Mouse (Mus musculus) kidney, adult 18-20 months (tissue): ENCODE results near the gene Olfr97.
"Not testable (repeated sequence)": the region's sequence is repeated elsewhere in the genome, so short reads cannot be mapped to it uniquely, and the experiment has no call there.

Experiments
- DNase-seq: peaks from one replicate; pipeline ENCODE4 v3.0.0; 2021

Gene Olfr97

DNA sequence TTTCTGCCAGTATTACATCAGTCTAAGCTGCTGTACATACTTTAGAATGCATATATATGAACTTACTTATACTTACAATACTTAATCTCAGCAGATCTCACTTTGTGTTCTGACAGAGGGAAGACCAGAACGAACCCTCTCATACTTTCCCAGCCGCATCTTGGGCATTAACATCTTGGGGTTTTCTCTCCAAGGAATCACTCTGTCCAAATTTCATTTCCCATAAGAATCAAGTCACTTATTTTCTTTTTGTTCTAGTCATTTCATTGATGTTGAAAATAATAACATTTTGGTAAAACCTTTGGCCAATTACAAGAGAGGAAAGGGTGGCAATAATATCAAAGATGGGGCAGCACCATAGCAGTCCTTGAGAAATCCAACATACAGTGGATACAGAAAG, at the start of gene Olfr97:
Gene Olfr97 (minus strand): TSS at position 101 of the 400 bp plus-strand sequence.
- DNase-seq = not testable (repeated sequence)

DNA sequence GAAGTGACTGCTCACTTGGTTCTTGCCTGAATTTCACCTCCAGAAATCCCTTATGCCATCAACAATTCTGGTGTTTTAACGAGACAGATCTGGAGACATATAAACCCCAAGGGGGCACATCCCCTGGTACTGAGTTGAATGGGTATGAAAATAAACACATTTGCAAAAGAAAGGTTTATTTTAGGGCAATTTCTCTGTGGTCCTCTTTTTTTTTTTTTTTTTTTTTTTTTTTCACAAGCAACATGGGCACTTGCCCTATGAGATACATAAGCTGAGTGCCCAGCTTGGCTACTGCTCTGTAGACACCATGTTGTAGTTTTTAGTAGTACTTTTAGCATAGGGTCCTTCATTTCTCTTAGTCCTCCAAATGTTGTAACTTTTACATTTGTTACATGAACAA, 46.2 kb upstream of the Olfr97 start, which contains the start of gene Olfr99:
Gene Olfr99 (minus strand): TSS at position 101 of the 400 bp plus-strand sequence.
- no peak for DNase-seq

DNA sequence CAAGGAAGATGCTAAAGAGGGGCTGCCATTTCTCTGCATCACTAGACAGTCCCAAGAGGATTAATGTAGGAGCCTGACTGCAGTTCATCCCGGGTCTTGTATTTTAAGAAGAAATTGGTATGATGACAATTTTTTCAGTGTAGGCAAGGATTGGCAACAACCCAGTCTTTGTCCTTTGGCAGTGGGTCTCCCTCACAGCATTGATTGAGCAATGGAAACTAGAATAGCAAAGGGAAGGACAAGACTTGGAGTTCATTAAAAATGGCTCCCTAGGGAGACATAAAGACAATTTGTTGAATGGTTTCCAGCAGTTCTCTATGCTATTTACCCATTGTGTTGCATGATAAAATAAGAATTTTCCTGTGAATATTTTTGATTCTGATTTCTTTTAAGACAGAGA, 43.2 kb upstream of the Olfr97 start:
- DNase-seq = no peak

DNA sequence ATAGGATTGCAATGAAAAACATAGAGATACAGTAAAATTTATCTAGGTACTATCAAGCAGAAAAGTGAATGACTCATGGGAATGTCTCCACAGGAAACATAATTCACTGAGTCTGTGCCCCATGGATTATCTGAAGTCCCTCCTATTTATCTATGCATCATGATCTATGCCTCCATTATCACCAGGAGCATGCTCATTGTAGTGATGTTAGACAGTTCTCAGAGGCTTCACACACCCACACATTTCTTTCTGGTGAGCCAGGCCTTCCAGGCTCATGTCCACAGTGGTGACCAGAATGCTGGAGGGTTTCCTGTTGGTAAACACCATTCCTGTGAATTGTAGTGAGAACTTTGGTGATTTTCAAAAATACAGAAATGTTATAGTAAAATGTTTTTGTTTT, 39.4 kb upstream of the Olfr97 start:
- no peak for DNase-seq

DNA sequence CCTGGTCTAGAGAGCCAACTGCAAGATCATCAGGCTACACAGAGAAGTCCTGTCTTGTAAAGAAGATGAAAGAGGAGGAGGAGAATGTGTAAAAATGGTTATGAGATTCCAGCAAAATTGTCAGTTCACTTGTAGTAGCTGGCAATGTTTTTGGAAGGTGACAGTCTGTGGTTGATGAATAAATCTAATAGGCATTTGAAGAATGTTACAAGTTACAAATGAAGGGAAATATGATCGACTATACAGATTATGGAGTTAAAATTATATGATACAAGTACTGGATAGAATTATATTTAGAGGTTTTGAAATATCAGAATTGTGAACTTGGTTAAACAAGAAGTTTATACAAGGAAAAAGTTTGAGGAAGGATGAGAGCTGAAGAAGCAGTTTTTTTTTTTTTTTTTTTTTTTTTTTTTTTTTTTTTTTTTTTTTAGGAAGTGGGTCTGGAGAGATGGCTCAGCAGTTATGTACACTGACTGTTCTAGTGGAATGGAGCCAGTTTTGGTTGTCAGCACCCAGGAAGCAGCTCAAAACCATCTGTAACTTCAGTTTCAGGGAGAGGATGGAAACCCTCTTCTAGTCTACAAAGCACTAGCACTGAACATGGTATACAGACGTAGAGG, 38.6 kb upstream of the Olfr97 start:
- DNase-seq = no peak

DNA sequence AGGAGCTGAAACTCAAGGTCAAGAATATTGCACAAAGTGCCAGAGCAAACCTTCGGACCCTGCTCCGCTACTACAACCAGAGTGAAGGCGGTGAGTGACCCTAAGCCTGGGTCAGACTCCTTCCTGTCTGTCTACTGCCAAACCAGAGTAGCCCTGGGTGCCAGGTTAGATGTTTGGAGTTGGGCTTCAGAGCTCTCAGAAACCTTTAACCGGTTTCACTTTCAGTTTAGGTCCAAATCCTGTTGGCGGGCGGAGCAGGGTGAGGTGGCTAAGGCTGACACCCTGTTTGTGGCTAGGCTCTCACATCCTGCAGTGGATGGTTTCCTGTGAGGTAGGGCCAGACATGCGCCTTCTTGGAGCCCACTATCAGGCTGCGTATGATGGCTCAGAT, 33.6 kb upstream of the Olfr97 start:
- peak; percentile 63 for DNase-seq

DNA sequence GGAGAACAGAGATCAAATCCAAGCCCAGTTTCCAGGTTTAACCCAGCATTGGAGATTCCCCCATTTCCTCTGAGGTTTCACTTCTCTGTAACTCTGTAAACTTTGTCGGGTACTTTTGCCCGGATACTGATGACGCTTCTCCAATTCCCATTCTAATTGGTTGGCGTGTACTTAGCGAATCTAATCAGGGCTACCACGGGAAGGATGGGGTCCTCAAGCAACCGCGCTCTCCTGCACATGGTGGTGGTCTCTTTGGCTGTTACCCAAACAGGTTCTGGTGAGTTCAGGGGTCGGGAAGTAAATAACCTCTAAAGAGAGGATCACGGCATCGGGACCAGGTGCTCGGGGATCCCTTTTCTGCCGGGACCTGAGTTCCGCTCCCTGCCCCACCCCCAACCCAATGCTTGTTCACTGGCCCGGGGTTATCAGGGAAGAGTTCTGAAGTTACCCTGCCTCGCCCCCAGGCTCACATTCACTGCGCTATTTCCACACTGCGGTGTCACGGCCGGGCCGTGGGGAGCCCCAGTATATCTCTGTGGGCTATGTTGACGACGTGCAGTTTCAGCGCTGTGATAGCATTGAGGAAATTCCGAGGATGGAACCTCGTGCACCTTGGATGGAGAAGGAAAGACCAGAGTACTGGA, 33.0 kb upstream of the Olfr97 start, which contains the start of gene H2-M3:
Gene H2-M3 (plus strand): TSS at position 163 of the 644 bp plus-strand sequence.
- peak; percentile 93 for DNase-seq

DNA sequence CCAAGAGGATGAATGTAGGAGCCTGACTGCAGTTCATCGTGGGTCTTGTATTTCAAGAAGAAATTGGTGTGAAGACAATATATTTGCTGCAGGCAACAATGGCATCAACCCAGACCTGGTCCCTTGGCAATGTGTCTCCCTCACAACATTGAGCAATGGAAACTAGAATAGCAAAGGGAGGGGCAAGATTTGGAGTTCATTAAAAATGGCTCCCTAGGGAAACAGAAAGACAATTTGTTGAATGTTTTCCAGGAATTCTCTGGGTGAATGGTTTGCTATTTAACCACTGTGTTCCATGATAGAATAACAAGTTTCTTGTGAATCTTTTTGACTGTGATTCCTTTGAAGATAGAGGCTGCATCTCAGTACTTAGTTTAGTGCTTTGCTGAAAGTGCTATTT, 26.5 kb upstream of the Olfr97 start, which contains the start of gene Olfr98:
Gene Olfr98 (minus strand): TSS at position 124 of the 400 bp plus-strand sequence.
- DNase-seq = no peak

DNA sequence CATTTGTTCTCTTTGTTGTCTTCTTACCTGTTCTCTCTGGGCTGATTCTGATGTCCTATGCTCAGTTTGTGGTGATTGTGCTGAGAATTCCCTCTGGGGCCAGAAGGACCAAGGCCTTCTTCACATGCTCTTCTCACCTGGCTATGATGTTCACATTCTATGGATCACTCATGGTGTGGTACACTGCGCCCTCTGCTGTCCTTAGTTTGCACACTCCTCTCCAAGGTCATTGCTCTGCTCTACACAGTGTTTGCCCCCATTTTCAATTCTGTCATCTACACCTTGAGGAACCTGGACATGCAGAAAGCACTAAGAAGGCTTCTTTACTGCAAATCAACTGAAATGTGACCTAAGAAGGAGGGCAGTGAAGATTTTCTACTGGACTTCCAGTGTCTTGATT, 13.4 kb upstream of the Olfr97 start:
- DNase-seq = peak; percentile 16

DNA sequence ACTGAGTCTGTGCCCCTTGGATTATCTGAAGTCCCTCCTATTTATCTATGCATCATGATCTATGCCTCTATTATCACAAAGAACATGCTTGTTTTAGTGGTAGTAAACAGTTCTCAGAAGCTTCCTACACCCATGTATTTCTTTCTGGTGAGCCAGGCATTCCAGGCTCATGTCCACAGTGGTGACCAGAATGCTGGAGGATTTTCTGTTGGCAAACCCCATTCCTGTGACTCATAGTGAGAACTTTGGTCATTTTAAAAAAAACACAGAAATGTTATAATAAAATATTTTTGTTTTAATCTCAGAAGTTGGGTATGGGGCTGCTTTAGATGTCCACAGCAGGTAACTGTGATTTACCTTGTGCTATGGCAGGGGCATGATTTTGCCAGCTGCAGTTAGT, 12.3 kb upstream of the Olfr97 start:
- DNase-seq = no peak

DNA sequence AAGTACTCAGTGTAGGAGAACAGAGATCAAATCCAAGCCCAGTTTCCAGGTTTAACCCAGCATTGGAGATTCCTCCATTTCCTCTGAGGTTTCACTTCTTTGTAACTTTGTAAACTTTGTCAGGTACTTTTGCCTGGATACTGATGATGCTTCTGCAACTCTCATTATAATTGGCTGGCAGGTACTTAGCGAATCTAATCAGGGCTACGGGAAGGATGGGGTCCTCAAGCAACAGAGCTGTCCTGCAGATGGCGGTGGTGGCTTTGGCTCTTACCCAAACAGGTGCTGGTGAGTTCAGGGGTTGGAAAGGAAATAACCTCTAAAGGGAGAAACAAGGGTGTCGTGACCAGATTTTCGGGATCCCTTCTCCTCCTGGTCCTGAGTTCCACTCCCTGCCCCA, 9.6 kb upstream of the Olfr97 start:
- DNase-seq = peak; percentile 9

DNA sequence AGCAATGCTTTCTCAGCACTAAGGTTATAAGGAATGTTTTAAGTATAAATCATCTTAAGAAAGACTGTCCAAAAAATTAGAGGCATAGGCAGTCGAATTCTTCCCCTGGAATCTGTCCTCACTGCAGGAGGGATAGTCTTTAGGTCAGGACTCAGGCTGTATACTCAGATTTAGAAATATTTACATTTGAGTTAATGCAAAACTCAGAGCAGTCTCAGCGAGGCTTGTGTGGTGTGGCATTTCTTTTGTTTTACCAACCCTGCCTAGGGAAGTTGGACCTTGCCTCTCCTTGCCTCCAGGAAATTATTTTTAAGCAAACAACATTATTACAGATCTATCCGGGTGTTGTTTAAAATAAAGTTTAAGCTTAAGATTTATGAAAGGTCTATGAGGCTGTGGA, 5.1 kb upstream of the Olfr97 start:
- no peak for DNase-seq

DNA sequence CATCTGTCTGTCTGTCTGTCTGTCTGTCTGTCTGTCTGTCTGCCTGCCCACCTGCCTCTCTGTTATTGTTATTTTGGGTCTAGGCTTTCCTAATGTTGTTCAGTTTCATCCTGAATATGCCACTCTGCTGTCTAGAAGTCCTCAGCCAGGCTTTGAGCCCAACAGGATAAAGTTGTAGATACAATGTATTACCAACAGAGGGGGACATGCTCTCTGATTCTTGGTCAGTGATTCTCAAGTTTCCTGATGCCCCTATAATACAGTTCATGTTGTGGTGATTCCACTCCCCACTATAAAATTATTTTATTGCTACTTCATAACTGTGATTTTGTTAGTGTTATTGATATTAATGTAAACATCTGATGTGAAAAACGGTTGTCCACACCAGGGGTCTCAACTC, 15.3 kb downstream of the Olfr97 start:
- DNase-seq = no peak

DNA sequence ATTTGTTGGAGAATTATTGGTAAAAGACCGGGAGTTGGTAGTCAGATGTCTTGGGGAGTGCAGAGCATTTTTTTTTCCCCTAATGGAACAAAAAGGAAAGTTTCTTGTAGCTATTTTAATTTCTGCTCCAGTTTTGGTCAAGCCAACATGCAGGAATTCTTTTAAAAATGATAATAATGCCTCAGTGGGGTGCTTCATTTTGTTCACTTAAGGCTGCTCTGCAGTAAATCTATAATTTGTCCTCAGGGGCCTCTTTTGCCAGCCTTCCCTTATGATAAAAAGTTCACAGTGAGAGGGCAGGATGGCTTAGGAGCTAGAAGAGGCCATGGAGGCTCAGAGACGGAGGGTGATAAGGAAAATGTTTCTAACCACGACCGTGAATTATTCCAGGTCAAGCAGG, 17.3 kb downstream of the Olfr97 start, which contains the start of gene Olfr96:
Gene Olfr96 (plus strand): TSS at position 301 of the 400 bp plus-strand sequence.
- DNase-seq = no peak

DNA sequence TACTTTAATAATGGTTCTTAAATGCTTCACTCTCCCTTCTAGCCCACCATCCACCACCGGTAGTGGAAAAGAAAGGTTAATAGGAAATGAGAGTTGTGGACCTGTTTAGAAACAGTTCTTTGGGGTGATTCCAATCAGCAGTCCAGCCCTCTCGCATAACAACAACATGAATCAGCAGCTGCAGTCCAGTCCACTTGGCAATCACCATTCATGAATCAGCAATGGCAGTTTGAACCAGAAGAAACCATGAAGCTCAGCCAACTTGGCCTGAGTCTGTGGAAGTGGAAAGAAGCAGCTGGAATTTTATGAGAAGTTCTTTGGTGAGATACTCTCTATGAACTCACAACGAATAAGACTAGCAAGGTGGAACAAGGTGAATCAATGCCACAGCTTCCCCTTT, 18.6 kb downstream of the Olfr97 start:
- DNase-seq = no peak

DNA sequence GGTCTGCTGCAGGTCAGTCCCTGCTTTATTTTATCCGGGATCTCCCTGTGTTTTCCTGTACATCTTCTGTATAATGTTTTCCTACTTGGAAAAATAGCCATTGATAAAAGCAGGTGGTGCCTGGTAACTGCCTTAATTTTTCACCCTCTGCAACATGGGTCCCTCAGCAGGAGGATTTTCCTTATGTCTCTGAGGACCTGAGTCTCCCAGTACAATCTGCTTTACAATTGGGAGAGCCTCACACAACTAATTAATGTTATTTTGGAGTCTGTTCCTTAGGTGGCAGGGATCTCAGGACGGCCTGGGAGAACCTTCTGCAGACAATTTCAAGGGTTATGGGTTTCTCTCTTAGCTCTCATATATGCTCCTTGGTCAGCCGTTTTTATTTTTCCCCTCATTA, 24.1 kb downstream of the Olfr97 start, which contains the start of gene Olfr95:
Gene Olfr95 (minus strand): TSS at position 101 of the 400 bp plus-strand sequence.
- DNase-seq = no peak

DNA sequence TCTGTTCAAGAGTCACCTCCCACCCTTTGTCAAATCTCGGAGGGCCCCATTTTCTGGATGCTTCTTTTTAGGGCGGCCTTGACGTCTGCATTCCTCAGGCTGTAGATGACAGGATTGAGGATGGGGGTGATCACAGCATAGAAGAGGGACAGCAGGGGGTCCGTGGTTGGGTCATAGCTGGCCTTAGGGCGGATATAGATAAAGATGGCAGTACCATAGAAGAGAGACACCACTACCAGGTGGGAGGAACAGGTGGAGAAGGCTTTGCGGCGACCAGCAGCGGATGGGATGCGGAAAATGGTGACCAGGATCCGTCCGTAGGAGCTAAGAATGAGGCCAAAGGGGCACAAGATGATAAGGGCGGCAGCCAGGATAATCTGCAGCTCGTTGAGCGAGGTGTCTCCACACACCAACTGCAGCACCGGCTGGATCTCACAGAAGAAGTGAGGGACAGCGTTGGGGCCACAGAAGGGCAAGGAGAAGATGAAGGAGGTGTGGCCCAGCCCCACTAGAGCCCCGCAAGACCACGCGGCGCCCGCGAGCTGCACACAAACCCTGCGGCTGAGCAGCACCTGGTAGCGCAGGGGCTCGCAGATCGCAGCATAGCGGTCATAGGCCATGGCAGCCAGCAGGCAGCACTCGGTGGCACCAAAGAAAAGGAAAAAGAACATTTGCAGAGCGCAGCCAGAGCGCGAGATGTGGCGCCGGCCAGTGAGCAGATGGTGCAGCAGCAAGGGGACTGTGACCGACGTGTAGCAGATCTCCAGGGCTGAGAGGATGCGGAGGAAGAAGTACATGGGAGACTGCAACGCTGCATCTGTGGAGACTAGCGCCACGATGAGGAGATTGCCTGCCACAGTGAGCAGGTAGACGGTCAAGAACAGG, 26.0 kb downstream of the Olfr97 start:
- DNase-seq = no peak

DNA sequence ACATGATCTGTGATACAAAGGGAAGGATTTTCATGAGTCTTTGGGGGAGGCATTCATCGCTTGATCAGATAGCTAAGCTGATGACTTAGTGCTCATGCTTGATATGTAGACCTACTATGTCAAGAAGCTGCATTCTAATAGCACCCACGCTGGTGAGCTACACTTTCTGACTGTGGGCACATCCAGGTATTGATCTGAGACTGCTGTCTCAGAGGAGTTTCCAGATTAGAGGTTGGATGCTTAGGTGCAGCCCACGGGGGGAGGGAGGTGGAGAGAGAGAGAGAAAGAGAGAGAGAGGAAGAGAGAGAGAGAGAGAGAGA, 33.3 kb downstream of the Olfr97 start:
- no peak for DNase-seq

DNA sequence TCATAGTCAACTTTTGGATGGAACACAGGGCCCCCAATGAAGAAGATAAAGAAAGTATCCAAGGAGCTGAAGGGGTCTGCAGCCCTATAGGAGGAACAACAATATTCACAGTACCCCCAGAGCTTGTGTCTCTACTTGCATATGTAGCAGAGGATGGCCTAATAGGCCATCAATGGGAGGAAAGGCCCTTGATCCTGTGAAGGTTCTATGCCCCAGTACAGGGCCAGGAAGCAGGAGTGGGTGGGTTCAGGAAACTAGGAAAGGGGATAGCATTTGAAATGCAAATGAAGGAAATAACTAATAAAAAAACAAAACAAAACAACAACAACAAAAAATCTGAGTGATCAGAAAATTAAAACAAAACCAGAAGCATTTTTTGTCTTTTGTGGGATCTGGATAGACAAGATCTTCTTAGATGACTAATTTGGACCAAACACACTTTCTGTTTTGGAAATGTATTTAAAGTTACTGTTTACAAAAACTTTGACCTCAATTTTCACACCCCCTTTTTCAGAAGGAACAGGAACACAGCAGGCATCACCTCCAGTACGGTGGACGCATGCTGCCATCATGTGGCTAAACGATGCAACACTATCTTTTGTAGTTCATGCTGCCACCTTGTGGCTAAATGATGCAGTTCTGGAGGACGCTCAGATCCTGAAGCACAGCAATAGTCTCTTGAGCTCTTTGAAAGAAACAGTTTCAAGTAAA, 33.8 kb downstream of the Olfr97 start:
- DNase-seq = peak; percentile 79

DNA sequence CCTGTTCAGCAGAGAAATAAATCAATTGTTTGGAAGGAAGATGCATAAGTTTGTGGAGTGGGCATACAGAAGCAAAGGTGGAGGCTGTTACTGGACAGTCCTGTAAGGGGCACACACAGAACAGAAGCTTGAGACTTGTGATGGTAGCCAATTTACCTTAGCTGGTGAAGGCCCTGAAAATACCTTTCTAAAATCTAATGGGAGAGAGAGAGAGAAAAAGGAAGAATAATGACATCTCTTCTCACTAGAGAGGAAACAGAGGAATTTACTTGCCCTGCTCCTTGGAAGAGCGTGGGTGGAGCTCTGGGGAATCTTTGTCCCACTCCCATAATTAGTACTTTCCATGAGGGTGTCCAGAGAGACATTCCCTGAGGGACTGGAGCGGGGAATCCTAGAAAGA, 36.2 kb downstream of the Olfr97 start, which contains the start of gene Olfr94:
Gene Olfr94 (minus strand): TSS at position 101 of the 400 bp plus-strand sequence.
- no peak for DNase-seq

DNA sequence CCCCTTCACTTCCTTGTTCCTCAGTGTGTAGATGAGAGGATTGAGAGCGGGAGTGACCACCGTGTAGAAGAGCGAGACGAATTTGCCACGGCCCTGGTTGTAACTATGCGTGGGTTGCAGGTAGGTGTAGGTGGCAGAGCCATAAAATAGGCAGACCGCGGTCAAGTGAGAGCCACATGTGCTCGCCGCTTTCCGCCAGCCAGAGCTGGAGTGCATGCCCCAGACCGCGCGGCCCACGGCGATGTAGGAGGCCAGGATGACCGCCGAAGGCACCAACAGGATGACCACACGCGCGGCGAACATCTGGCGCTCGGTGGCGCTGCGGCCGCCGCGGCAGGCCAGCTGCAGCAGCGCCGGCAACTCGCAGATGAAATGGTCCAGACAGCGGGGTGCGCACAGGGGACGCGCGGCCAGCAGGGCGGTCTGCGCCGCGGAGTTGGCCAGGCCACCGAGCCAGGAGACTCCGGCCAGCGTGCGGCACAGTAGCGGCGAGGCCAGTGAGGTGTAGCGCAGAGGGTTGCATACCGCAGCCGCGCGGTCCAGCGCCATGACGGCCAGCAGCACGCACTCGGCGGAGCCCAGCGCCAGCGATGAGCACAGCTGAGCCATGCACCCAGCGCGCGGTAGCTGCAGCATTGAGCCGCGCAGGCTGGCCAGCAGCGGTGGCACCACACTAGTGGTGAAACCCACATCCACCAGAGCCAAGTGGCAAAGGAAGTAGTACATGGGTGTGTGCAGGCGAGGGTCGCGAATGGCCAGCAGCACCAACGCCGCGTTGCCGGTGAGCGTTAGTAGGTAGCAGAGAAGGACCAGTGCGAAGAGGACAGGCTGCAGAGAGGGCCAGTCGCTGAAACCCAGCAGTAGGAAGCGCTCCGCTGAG, 40.0 kb downstream of the Olfr97 start:
- peak; percentile 18 for DNase-seq

DNA sequence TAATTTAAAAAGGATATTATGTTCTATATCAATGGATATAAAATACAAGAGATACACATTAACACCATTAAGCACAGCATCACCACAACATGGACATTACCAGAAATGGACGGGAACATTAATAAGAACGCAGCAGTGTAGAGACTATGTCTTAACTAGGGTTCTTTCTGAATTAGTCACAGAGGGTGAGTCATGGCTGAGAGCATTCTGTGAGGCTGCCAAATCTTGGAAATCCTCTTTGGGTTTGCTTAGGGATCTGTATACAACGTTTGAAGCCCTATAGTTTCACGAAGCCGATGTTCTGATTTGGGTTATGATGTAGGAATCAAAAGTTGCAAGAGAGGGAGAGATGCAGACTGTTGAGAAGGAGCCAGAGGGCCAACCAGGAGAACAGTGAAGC, 42.3 kb downstream of the Olfr97 start:
- no peak for DNase-seq
